Mouse (Mus musculus): ENCODE measurements around the gene BC029722.

The BC029722 gene

DNA sequence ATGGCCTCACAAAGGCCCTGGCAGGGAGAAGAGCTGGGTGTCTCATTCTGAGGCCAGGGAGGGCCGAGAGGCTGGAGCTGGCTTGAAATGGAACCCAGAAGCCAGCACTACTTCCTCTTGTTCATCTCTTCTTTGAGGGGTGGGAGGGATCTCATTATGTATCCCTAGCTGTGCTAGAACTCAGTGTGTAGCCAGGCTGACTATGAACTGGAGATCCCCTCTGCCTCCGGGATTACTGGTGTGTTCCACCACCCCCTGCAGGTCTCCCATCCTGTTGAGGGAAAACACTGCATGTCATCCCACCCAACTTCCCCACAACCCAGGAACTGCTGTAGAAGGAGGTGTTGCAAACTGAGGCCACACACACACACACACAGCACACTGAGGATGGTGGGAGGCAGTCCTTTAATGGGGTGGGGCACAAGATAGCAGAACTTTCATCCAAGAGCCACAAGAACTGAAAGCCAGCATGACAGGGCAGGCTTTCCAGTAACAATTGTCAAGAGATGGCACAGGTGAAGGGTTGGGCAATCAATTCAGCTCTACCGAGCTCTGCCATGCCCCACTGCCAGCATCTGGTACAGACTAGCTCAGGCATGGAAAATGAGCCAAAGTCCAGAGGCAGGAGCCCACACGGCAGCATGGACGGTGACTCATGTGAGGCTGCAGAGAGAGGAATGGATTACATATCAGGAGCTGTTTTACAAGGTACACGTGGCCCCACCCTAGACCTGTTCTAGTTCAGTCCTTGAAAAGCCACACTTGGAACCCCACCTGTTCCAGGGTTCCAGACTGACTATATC lies 424 bp upstream of the BC029722 start:
- DNase-seq (ENCODE audit: inconsistent age in 2 of 2, low spot score in 1 of 2) = peak; percentile 65 to 88

DNA sequence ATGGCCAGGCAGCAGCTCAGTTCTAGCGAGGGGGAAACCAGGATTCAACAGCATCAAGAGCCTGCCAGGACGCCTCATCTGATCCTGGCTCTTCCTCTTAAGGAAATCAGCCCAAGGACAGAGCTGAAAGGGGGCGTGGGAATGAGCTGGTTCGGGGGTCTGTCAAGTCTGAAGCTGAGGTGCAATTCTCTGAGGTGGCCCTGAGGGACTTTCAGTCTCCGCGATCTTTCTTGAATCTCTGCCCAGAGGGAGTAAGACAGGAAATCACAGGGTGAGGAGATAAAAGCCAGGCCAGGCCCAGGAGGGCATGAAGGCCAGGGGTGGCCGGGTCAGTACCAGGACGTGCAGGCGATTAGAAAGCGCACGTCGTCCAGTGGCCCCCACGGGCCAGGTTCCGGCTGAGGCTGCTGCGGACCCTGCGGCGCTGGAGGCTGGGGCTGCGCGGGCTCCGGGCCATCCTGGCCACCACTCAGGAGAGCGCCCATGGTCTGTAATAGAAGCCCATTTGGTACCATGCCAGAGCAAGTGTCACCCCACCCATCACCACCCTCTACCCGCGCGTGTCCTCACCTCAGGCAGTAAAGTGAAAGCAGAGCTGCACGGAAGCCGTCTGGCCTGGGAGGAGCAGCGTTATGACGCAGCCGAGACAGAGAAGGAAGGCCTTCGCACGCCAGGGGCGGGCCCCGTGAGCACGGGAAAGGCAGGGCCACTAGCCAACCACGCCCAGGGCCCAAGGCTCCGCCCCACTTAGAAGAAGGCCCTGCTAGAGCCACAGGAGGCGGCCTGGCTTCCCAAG lies 432 bp downstream of the BC029722 start:
- DNase-seq (ENCODE audit: inconsistent age in 2 of 2, low spot score in 1 of 2) = peak; percentile 98 to 99

DNA sequence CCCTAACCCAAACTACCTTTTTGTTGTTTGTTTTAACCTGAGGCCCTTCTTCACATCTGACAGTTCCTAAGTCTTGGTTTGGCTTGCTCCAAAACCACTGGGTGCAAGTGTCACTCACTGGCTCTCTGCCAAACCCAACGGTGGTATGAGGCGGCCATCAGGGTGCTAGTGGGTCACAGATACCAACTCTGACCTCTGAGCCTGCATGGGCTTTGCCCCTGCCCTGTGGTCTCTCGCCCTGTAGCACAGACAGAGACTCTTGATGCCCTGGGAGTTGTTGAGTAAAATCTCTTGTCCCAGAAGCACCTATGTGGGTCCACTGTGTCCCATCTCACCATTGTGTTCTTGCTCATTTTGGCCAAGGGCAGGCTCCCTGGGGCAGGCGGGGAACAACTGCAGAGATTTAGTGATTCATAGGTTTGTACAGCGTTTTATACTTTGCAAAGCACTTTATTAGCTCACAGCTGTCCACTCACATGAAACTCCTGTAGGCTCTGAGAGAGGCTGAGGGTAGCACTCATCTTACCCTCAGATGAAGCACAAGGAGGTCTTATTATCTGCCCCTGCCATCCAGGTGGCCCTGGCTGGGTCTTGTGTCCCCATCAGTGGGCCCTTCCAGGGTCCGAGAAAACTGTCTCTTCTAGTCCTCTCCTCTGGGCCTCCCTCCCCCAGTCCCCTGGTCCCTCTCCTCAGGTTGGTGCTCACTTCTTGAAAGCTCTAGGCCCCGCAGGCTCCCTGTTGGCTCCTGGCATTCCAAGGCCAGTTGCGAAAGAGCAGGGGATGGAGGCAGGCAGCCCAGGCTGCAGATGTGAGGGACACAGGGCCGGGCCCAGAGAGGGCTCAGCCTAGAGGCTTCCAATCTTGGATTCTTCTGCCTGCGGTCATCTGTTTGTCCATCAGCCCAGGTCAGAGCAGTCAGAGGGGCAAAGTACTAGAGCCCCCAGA lies 1.7 kb downstream of the BC029722 start:
- peak; percentile 86 to 94 for DNase-seq (ENCODE audit: inconsistent age in 2 of 2, low spot score in 1 of 2)

DNA sequence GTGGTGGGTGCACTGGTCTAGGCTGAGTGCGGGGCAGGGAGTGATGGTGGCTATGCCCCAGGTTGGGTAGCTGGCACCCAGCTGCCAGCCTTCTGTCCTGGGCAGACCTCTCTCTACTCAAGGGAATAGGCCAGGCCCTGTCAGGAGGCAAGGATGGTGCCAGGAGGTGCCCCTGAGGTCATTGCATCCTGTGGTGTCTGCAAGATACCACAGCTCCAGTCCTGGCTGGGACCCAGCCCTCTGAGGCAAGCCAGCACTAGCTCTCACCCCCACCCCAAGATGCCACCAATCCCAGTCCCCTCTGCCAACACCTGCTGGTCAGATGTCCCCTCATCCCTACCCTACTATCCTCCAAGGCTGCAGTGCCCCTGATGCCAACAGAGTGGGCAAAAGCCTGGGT lies 3.0 kb downstream of the BC029722 start:
- peak; percentile 41 to 58 for DNase-seq (ENCODE audit: inconsistent age in 2 of 2, low spot score in 1 of 2)

DNA sequence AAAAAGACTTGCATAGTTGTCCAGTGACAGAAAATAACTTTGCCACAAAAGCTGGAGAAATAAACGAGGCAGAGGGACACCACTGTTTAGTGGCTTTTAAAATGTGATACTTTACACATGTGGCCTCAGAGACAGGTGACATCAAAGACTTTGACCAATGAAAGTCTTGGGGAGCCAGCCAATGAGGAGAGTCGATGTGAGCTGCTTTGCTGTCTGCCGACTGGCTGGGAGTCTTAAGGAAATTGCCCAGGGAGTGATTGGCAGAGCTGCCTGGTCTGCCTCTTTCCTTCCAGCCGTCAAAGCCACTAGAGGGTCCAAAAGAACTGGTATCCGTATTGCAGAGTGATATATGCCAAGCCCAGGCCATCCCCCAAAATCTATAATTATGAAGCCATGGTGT lies 4.4 kb downstream of the BC029722 start:
- peak in 1 of 2 experiments; percentile 69 for DNase-seq (ENCODE audit: inconsistent age in 2 of 2, low spot score in 1 of 2)

DNA sequence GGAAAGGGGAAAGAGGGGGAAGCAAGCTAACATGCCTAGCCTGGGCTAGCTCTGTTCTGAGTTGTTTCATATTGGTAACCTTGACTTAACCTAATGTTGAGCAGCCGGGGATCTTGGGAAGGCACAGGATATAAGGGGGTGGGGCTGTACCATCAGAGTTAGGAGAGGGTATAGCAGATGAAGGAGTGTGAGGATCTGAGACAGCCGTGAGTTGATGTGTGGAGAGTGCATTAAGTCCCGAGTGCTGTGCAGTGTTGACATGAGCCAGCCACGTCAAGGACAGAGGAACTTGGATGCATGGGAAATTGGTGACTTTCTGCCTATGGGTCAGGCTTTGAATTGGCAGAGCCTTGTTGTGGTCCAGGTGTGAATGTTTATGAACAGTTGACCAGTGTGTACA lies 6.6 kb downstream of the BC029722 start:
- peak in 1 of 2 experiments; percentile 6 for DNase-seq (ENCODE audit: inconsistent age in 2 of 2, low spot score in 1 of 2)

DNA sequence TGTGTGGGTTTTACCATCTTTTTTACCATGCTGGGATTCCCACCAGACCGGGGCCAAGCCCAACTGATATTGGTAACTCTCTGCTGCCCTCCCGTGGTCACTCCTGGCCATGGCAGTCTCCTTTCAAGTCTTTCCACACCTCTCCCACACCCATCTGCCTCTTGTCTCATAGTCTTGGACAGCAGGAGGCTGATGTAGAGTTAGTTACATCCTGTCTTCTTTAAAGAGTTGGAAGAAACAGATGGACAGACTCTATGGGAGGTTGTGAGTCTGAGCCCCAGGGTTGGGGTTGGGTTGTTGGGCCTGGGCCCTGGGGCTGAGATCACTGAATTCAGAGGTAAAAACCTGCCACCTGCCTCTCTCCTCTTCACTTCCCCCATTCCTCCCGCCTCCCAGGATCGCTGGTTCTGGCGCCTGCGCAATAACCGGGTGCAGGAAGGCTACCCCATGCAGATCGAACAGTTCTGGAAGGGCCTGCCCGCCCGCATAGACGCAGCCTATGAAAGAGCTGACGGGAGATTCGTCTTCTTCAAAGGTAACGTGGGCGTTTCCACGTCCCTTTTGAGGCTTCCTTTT lies 7.3 kb downstream of the BC029722 start:
- peak; percentile 86 to 95 for DNase-seq (ENCODE audit: inconsistent age in 2 of 2, low spot score in 1 of 2)

DNA sequence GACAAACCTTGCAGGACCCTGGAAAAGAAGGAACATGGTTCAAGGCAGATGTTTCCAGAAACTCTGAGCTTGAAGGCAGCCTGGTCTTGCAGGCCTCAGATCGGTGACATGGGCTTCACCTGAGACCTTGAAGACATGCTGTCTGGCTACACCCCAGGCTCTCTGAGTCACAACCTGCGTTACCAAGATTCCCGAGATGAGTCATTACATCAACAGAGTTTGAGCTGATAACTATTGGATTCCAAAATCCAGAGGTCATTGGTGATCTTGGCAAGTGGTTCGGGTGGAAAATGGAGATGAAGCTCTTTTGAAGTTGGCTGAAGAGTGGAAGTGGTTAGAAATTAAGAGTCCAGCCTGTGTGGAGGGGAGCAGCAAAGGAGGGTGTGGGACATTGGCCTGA lies 9.6 kb downstream of the BC029722 start:
- peak; percentile 89 to 93 for DNase-seq (ENCODE audit: inconsistent age in 2 of 2, low spot score in 1 of 2)

DNA sequence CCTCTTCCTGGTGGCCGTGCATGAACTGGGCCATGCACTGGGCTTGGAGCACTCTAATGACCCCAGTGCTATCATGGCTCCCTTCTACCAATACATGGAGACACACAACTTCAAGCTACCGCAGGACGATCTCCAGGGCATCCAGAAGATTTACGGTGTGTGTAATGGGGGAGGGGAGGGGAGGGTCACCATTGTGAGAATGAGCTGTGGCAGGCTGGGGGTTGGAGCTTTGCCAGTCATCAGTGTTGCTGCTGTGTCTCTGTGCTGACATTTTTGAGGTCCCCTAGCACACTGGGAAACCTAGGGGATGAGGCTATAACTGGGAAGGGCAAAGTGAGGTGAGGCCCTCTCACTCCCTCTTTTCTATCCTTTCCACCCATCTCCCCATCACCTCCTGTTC lies 11.8 kb downstream of the BC029722 start:
- DNase-seq (ENCODE audit: inconsistent age in 2 of 2, low spot score in 1 of 2) = peak; percentile 25 to 65

DNA sequence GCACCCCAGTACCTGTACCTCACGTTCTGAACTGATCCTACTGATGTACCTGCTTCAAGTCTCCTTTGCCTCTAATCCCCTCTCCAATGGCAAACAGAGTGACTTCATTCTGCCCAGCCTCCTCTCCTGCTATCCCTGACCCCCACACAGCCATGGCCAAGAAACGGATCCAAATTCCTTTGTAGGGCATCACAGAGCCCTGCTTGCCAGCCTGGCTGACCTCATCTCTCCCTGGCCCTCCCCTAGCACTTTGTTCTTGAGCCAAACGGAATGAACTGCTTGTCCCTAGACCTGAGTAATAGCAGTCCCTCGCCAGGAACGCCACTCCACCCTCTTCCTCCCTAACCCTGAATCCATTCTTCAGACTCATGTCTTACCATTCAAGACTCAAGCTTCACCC lies 12.7 kb downstream of the BC029722 start:
- DNase-seq (ENCODE audit: inconsistent age in 2 of 2, low spot score in 1 of 2) = peak; percentile 95 to 96

DNA sequence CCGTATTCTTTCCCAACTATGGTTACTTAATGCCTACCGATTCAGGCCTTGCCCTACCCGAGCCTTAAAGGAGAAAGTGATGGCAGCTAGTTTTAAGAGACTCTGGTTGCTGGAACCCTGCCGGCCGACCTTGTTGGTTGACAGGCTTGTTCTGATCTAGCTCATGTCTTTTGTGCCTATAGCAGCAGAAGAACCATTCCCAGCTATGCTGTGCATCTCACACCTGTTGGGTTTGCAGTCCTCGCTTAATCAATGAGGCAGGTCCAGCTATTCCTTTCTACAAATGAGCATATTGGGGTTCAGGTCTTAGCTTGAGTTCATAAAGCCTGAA lies 13.3 kb downstream of the BC029722 start:
- no peak for DNase-seq (ENCODE audit: inconsistent age in 2 of 2, low spot score in 1 of 2)

DNA sequence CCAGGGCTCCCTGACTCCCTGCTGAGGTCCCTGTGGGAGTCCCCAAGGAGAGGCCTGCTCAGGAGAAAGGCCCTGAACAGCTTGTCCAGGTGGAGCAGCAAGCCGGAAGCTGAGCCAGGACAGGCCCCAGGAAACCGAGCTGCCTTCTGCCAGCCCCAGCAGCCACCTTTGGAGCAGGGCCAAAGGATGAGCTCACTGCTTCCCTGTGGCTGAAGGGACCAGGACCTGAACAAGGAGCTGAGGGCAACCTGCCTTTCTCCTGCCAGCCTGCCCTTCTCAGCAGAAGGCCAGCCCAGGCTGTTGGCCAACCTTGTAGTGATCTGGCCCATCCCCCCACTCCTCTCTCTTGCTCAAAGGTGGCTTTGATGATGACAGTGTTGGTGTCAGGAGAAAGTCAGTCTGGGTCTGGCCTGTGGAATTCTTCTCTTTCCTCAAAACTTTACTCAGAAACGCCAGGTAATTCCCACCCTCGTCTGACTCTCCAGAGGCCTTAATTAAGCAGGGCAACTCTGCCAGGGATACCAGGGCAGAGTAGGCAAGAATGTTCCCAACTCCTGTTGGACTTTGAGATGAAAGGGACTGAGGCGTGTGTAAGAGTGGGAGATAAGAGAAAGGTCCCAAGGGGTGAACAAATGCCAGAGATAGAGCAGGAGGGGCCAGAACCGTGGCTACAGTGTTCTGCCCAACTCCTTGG lies 13.8 kb downstream of the BC029722 start:
- peak; percentile 93 to 96 for DNase-seq (ENCODE audit: inconsistent age in 2 of 2, low spot score in 1 of 2)

DNA sequence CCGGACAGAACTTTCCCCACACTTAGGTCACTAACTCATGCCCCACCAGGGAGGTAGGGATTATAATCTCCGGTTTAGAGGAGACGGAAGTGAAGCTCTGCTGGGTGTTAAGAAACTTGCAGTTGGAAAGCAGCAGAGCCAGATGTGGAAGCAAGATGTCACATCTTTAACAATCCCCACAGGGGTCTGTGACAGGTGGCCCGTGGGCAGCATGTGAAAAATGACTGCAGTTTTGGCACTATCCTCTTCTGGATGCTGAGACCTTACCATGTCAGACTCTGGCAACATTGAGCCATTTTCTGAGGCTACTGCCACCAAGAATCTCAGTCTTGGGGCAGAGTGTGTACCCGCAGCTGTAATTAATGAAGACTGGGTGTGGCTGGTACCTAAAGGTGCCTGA lies 15.2 kb downstream of the BC029722 start:
- DNase-seq (ENCODE audit: inconsistent age in 2 of 2, low spot score in 1 of 2) = no peak

DNA sequence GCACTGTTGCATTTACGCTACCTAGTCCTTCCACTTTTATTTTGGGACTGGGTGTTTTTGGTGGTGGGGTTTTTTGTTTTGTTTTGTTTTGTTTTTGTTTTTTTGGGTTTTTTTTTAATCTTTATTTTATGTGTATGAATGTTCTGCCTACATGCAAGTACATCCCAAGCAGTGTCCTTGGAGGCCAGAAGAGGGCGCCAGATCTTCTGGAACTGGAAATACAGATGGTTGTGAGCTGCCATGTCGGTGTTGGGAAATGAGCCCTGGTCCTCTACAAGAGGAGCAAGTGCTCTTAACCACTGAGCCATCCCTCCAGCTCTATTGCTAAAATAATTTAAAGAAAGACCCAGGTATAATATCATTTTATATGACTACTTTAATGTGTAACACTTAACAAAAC lies 16.5 kb downstream of the BC029722 start:
- peak; percentile 27 to 54 for DNase-seq (ENCODE audit: inconsistent age in 2 of 2, low spot score in 1 of 2)

DNA sequence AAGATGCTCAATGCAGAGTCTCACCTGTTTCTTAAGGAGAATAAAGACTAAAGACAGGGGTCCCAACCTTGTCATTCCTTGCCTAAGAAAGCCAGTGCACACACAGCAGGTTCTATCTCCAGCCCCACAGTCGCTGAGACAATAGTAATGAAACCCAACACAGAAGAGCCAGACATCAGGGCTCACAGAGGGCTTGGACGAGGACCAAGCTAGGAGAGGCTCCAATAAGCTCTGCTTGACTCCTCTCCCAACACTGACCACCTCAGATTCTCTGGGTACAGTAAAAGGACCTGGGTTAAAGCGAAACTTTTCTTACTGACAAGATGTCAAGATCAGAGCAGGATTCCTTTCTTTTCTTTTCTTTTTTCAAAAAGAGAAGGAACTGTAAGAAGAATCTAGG lies 20.6 kb downstream of the BC029722 start:
- DNase-seq (ENCODE audit: inconsistent age in 2 of 2, low spot score in 1 of 2) = no peak

DNA sequence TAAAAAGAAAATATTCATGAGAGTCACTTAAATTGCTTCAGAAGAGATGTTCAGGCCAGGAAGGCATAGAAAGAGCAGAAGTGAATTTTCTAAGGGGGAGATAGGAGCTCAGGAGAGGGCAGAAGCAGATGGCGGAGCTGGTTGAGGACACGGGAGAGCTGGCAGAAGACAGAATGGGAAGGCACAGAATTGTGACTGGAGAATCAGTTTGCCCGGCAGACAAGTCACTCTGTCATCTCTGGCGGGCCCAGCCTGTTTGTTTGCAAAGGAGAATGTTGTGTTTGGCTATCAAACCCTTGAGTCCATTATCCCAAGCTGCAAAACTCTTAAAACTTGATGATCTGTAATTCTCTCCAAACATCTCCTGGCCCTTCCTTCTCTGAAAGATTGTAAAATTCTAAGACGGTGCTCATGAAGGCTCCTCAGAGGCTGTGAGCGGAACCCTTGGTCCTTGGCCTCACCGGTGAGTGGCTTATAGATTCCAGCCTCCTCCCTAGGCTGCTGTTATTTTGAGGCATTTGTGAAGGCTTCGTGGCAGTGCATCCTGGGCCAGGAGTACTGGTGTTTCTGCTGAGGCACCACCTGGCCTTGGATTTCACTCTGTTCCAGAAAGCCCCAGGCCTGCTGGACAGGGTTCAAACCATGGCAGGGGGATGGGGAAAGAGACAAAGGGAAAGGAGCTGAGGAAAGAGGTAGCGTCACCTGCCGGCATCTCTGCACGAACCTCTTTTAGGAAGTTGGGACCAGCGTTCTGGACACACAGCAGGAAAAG lies 24.4 kb downstream of the BC029722 start:
- DNase-seq (ENCODE audit: inconsistent age in 2 of 2, low spot score in 1 of 2) = peak in 1 of 2 experiments; percentile 17

DNA sequence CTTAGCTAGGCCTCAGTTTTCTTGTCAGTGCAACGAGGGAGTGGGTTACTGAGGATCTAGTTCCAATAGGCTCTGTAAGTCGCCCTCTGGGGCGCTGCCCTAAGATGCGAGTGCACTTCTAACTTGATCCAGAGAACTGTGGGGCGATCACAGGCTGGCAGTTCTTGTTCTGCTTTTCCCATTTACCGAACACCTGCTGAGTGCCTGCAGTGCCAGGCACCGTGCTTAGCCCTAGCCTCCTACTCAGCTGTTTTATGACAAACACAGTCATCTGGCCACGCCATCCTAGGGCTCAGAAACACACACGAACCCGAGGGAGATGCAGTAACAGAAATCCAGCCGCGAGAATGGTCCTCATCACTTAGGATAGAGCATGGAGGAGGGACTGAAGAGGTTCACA lies 26.3 kb downstream of the BC029722 start:
- DNase-seq (ENCODE audit: inconsistent age in 2 of 2, low spot score in 1 of 2) = no peak

DNA sequence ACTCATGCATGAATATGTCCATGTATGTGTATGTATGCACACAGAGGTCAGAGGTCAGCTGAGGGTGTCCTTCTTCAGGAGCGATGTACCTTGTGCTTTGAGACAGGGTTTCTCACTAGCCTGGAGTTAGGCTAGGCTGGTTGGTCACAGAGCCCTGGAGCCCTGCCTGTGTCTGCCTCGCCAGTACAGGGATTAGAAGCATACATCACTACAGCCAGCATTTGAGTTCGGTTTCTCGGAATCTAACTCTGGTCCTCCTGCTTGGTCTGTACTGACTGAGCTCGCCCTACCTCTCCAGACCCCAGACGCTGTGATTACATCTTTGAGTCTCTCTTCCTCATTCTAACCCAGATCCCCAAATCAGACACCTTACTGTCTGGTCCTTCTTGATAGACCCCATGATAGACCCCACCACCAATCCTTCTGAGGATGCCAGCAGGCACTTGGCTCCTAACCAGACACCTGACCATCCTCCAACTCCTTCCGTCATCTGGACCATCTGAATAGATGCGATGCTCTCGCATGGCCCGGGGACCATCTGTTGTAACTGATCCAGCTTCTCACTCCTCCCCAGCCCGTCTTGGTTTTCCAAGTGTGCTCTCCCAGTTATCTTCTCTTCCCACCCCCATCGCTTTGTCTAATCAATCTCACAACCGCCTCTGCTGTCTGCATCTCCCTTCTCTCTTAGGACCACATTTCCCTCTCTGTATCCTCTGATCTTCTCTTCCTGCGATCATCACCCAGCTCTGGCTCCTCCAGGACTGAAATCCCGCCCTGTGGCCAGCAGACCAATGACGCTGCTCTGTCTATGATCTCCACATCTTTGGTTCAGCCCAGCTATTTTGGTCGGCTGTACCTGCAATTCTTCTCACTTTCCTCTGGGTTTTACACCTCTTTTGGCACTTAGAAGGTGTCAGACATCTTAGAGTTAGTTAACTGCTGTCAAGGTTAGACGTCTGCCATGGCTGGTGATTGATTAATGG lies 31.0 kb downstream of the BC029722 start:
- no peak for DNase-seq (ENCODE audit: inconsistent age in 2 of 2, low spot score in 1 of 2)
